Mouse (Mus musculus) inflammation-experienced regulatory T-cells, adult 16 weeks (primary cell): ENCODE data around the gene Cfap73. TPM values are rescaled to one million over a fixed set of nuclear protein-coding genes. Genes with fewer than 3 reads are reported as not detected.

Experiments
- polyA plus RNA-seq: library from polyadenylated mRNA; unstranded; fragments of 100-300 nt; shearing (Covaris generic); gene quantifications from one replicate; pipeline ENCODE4 v1.2.1, GENCODE M21; 2017

The Cfap73 gene
- not detected for polyA plus RNA-seq

GRCm38 (mm10) chr5:120634131-120634530, at the start of gene Cfap73:
TSS of gene Cfap73 (minus strand) at chr5:120634235.

GRCm38 (mm10) chr5:120648569-120649373, 14.7 kb upstream of the Cfap73 start, which contains the start of gene Rasal1:
TSS of gene Rasal1 (plus strand) at chr5:120648812.

GRCm38 (mm10) chr5:120612442-120612821, 21.6 kb downstream of the Cfap73 start, which contains the start of the genes Rita1 and Ddx54:
TSS of gene Rita1 (minus strand) at chr5:120612589.
TSS of gene Ddx54 (plus strand) at chr5:120612739.

GRCm38 (mm10) chr5:120588569-120589094, 45.4 kb downstream of the Cfap73 start, which contains the start of the genes Tpcn1 and Iqcd:
TSS of gene Tpcn1 (minus strand) at chr5:120588673.
TSS of gene Iqcd (plus strand) at chr5:120589016.

Other genes starting within 250 kb of the Cfap73 start
- gene Lhx5, start 202.5 kb downstream of the Cfap73 start, polyA plus RNA-seq = not detected
- 0.24 TPM for gene Sdsl, start 161.4 kb downstream of the Cfap73 start, polyA plus RNA-seq
- not detected for gene Sds, start 157.7 kb downstream of the Cfap73 start, polyA plus RNA-seq
- 6.5 TPM for gene Plbd2, start 130.6 kb downstream of the Cfap73 start, polyA plus RNA-seq
- gene Slc8b1, start 123.1 kb downstream of the Cfap73 start, polyA plus RNA-seq = 19.1 TPM
- gene Tpcn1, start 45.6 kb downstream of the Cfap73 start, polyA plus RNA-seq = 29.6 TPM
- 1.2 TPM for gene Iqcd, start 45.2 kb downstream of the Cfap73 start, polyA plus RNA-seq
- gene Rita1, start 21.6 kb downstream of the Cfap73 start, polyA plus RNA-seq = 8.8 TPM
- 97.1 TPM for gene Ddx54, start 21.5 kb downstream of the Cfap73 start, polyA plus RNA-seq
- 14.6 TPM for gene Rasal1, start 14.6 kb upstream of the Cfap73 start, polyA plus RNA-seq
- 35.3 TPM for gene Dtx1, start 77.7 kb upstream of the Cfap73 start, polyA plus RNA-seq
- 1.2 TPM for gene Oas2, start 115.6 kb upstream of the Cfap73 start, polyA plus RNA-seq
- gene Oas3, start 143.4 kb upstream of the Cfap73 start, polyA plus RNA-seq = 14.1 TPM
- gene Oas1e, start 161.3 kb upstream of the Cfap73 start, polyA plus RNA-seq = not detected
- gene Oas1c, start 178.3 kb upstream of the Cfap73 start, polyA plus RNA-seq = 13.0 TPM
- gene Oas1f, start 213.1 kb upstream of the Cfap73 start, polyA plus RNA-seq = not detected
- not detected for gene Oas1h, start 227.2 kb upstream of the Cfap73 start, polyA plus RNA-seq